Mouse (Mus musculus) kidney, embryonic 14.5 days (tissue): Measurements from ENCODE around the gene Pkp2. TPM values are rescaled to one million over a fixed set of nuclear protein-coding genes. Genes with fewer than 3 reads are reported as not detected.
"Not testable (repeated sequence)": the region's sequence is repeated elsewhere in the genome, so short reads cannot be mapped to it uniquely, and the experiment has no call there.

Source experiments
- ATAC-seq: fragments of 200-750 bp; cut with Nextera tagmentation; 2 replicates; pipeline ENCODE4 v1.8.0; 2017; ENCODE audit warnings: moderate number of reproducible peaks, mild to moderate bottlenecking, moderate TSS enrichment, moderate library complexity; ENCODE audit not compliant: low FRiP score, low TSS enrichment
- H3K27ac ChIP-seq: fragments of 300-500 bp; sonication (generic); 2 replicates; pipeline ENCODE4 v1.5.1; 2014; ENCODE audit warnings: low read depth, mild to moderate bottlenecking, low read length, moderate library complexity, mixed read lengths
- H3K27me3 ChIP-seq: fragments of 300-500 bp; sonication (generic); 2 replicates; pipeline ENCODE4 v1.6.1; 2014; ENCODE audit warnings: mild to moderate bottlenecking, low read length; ENCODE audit not compliant: control insufficient read depth, insufficient read depth
- H3K36me3 ChIP-seq: fragments of 300-500 bp; sonication (generic); 2 replicates; pipeline ENCODE4 v1.6.1; 2014; ENCODE audit warnings: low read length, mixed read lengths; ENCODE audit not compliant: control insufficient read depth, insufficient read depth
- H3K4me1 ChIP-seq: fragments of 300-500 bp; sonication (generic); 2 replicates; pipeline ENCODE4 v1.6.1; 2014; ENCODE audit warnings: low read length, mixed read lengths; ENCODE audit not compliant: control insufficient read depth, insufficient read depth
- H3K4me2 ChIP-seq: fragments of 300-500 bp; sonication (generic); replicated peaks from 2 replicates; pipeline ENCODE4 v1.6.1; 2014; ENCODE audit warnings: low read depth, mild to moderate bottlenecking, low read length
- H3K4me3 ChIP-seq: fragments of 300-500 bp; sonication (generic); 2 replicates; pipeline ENCODE4 v1.5.1; 2014; ENCODE audit warnings: mild to moderate bottlenecking, low read length
- H3K9ac ChIP-seq: fragments of 300-500 bp; sonication (generic); 2 replicates; pipeline ENCODE4 v1.6.1; 2014; ENCODE audit warnings: low read depth, mild to moderate bottlenecking, low read length, moderate library complexity
- H3K9me3 ChIP-seq: fragments of 300-500 bp; sonication (generic); 2 replicates; pipeline ENCODE4 v1.6.1; 2016; ENCODE audit warnings: low read length; ENCODE audit not compliant: control insufficient read depth
- WGBS: fragments of 180-500 bp; shearing (Covaris S2); extraction: QIAGEN DNeasy Blood & Tissue Kit; methylation state at CpG from one replicate; pipeline ENCODE4 v1.1.7; 2014; 5-methylcytosine and 5-hydroxymethylcytosine counted together
- polyA plus RNA-seq: library from polyadenylated mRNA; unstranded; fragments of >200 nt; fragmentation: Nextera tagmentation; extraction: Ambion mirVana; gene quantifications from 2 replicates; pipeline ENCODE4 v1.2.1, GENCODE M21; 2014

The Pkp2 gene
- polyA plus RNA-seq, 1 experiment from 2014 or later: 10.1 TPM

DNA sequence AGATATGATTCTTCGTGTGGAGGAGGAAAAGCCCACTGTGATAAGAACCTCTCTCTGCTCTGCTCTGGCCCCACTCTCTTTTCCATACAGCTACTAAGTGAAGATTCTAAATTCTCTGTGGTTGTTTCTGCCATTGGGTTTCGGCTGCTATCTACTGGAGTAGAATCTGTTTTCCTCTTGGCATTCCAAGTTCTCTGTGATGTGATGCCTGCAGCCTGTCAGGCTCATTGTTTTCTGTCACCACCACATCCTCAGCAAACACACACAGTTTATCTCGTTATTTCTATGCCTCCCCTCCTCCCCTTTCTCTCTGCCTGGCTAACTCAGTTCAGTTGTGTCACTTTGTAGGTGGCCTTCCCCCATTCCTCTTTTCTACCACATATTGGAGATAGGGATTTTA, 6.7 kb downstream of the Pkp2 start:
- no peak for ATAC-seq
- 50% methylated on average over 3 of the region's 3 CpGs for WGBS
- Histone ChIP-seq H3K9me3 (no peaks in the 10 kb centered on the region), H3K4me2 (no peak overlapping the region), H3K4me3 (no peak overlapping the region), H3K36me3 (no peaks in the 10 kb centered on the region), H3K4me1 (peaks cover 19% of the 10 kb centered on the region), H3K27ac (no peak overlapping the region), H3K9ac (no peak overlapping the region), H3K27me3 (0 out of 2 replicates have a peak, but pooled peaks cover 3% of the 10 kb centered on the region)

DNA sequence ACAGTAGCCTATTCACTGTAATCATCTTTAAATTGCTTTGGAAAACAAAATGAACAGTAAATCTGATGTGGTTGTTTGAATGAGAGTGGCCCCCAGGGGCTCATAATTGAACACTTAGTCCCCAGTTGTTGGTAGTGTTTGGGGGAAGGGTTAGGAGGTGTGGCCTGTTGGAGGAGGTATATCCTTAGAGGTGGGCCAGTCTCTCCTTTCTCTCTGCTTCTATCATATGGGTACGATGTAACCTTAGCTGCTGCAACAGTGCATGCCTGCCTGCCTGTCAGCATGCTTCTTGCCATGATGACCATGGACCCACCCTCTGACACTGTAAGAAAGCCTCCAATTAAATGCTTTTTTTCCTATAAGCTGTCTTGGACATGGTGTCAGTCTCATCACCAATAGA, 9.5 kb downstream of the Pkp2 start:
- WGBS: 35% methylated on average over 1 of the region's 1 CpGs
- peak; percentile 41; the same call in 1 of the 2 replicates for ATAC-seq
- no peak overlapping the region for H3K9ac ChIP-seq

DNA sequence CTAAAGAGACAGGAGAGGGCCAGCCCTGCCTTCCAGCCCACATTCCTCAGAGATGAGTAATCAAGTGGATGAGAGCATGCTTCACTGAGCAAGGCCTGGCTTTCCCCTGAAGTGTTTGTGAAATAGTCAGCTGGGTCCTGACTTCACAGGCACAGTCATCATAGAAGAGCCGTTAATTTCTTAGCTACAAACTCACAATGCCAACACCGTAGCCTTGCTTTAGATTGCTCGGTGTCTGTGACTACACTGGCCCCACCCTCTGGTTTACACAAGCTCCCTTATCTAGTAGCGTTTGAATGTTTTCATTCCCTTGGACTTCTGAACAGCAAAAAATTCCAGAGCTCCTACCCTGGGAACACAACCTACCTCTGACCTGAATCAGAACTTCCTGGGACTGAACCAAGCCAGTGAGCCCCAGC, 11.4 kb downstream of the Pkp2 start:
- 22% methylated on average over 4 of the region's 4 CpGs for WGBS
- Histone ChIP-seq H3K36me3 (no peaks in the 10 kb centered on the region), H3K27me3 (no peaks in the 10 kb centered on the region), H3K4me1 (peaks cover 19% of the 10 kb centered on the region), H3K9me3 (no peaks in the 10 kb centered on the region), H3K4me3 (no peak overlapping the region), H3K4me2 (0 out of 2 replicates have a peak overlapping the region, but pooled peaks have one; percentile 2), H3K9ac (no peak overlapping the region), H3K27ac (peak overlapping the region; percentile 65)
- peak; percentile 96 for ATAC-seq

More for the DNA sequence above, 9.5 kb downstream of the Pkp2 start:
- Histone ChIP-seq H3K4me2 (no peak overlapping the region), H3K4me3 (no peak overlapping the region), H3K27ac (no peak overlapping the region), H3K27me3 (no peaks in the 10 kb centered on the region), H3K36me3 (no peaks in the 10 kb centered on the region), H3K9me3 (no peaks in the 10 kb centered on the region), H3K4me1 (peaks cover 19% of the 10 kb centered on the region)

DNA sequence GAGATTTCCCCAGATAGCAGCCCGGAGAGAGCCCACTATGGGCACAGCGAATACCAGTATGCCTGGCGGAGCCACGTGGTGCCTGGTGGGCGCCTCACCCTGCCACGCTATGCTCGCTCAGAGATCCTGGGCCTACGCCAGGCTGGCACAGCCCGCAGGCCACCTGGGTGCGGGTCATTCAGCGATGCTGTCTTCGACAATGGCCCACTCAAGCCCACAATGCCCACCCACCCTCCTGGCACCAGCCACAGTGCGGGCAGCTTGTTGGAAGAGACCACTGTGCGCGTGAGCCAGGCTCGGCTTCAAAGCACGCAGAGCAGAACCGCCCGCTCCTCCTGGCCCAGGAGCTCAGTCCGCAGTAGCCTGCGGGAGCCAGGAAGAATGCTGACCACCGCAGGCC, 12.7 kb downstream of the Pkp2 start:
- Histone ChIP-seq H3K4me2 (no peak overlapping the region), H3K36me3 (no peaks in the 10 kb centered on the region), H3K9ac (no peak overlapping the region), H3K4me3 (no peak overlapping the region), H3K9me3 (no peaks in the 10 kb centered on the region), H3K4me1 (peaks cover 19% of the 10 kb centered on the region), H3K27ac (no peak overlapping the region), H3K27me3 (no peaks in the 10 kb centered on the region)
- 89% methylated on average over 22 of the region's 22 CpGs for WGBS
- ATAC-seq: no peak

DNA sequence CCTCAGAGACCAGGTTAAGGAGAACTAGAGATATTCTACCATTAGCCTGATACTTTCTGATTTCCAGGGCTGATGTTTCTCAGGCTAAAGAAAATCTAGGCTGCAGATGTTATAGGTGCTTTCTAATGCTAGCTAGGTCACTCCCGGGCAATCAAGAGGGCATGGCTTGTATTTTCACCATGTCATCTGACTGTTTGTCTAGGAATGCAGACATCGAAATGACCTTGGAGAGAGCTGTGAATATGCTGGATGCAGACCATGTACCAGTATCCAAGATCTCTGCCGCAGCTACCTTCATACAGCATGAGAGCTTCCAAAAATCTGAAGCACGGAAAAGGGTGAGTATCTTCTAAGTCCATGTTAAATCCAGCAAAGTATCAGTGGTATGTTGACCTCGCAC, 17.3 kb downstream of the Pkp2 start:
- 91% methylated on average over 5 of the region's 5 CpGs for WGBS

DNA sequence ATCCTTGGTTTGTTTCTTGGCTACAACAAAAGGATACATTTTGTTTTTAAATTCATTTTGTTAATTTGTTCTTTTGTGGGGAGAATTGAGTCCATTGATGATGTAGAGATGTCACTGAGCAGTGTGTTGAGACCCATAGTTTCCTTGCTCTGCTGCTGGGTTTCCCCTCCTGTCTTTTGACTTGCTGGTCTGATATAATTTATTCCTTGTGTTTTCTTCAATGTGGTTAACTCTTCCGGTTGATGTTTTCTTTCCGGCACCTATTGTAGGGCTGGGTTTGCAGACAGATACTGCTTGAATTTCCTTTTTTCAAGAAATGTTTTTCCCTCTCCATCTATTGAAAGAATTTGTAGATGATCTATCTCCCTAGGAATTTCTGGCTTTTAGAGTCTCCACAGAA, 20.8 kb downstream of the Pkp2 start:
- 86% methylated on average over 2 of the region's 2 CpGs for whole genome bisulfite sequencing
- no peaks in the 10 kb centered on the region for H3K9me3 ChIP-seq

More for the DNA sequence above, 17.3 kb downstream of the Pkp2 start:
- no peak overlapping the region for H3K27ac ChIP-seq
- no peaks in the 10 kb centered on the region for H3K4me1 ChIP-seq
- no peak overlapping the region for H3K4me3 ChIP-seq
- H3K27me3 ChIP-seq: no peaks in the 10 kb centered on the region
- H3K36me3 ChIP-seq: no peaks in the 10 kb centered on the region
- no peak overlapping the region for H3K9ac ChIP-seq
- no peak overlapping the region for H3K4me2 ChIP-seq
- no peak for ATAC-seq
- H3K9me3 ChIP-seq: no peaks in the 10 kb centered on the region

DNA sequence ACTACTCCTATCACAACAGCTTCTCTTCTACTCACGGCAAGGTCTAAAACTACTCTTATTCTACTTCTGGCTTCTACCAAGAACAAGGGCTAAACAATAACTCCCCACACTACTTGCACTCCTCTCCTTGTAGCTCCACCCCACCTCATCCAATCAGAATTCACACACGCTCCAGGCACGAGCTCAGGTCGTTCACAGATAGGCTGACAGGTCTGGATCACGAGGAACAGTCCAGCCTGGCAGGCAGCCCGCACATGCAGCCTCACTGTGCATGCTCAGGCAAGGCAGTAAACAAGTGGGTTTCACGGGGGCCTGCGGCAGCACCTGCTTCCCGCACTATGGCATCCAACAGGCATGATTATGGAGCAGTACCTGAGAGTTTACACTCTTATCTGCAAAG, 23.6 kb downstream of the Pkp2 start:
- H3K4me2 ChIP-seq, H3K4me1 ChIP-seq, H3K36me3 ChIP-seq, ATAC-seq, H3K9me3 ChIP-seq, H3K4me3 ChIP-seq, H3K27ac ChIP-seq, H3K27me3 ChIP-seq, H3K9ac ChIP-seq: not testable (repeated sequence)
- 87% methylated on average over 9 of the region's 9 CpGs for WGBS

More for the DNA sequence above, 20.8 kb downstream of the Pkp2 start:
- ATAC-seq: no peak
- no peaks in the 10 kb centered on the region for H3K36me3 ChIP-seq
- H3K27me3 ChIP-seq: no peaks in the 10 kb centered on the region
- no peaks in the 10 kb centered on the region for H3K4me1 ChIP-seq
- H3K9ac ChIP-seq: no peak overlapping the region
- H3K4me2 ChIP-seq: no peak overlapping the region
- H3K27ac ChIP-seq: no peak overlapping the region
- H3K4me3 ChIP-seq: no peak overlapping the region

DNA sequence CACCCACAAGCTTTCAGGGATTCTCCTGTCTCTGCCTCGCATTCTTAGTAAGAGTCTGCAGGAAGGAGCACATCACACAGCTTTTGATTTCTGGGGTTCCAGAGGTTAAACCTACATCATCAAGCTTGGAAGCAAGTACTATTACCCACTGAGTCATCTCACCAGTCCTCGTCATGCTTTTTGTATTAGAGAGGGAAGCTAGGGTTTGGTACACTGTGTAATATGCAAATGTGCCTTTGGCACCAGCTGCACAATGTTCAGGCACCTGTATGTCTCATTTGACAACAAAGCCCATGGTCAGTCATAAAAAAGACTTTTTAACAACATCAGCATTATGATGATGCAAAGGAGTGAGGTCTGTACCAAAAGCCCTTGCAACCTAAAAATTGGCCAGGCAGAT, 25.2 kb downstream of the Pkp2 start:
- H3K36me3 ChIP-seq: no peaks in the 10 kb centered on the region
- WGBS: 88% methylated on average over 2 of the region's 2 CpGs
- H3K9ac ChIP-seq: no peak overlapping the region
- H3K27ac ChIP-seq: no peak overlapping the region
- no peaks in the 10 kb centered on the region for H3K4me1 ChIP-seq
- H3K4me2 ChIP-seq: no peak overlapping the region
- H3K27me3 ChIP-seq: no peaks in the 10 kb centered on the region
- H3K9me3 ChIP-seq: no peaks in the 10 kb centered on the region
- ATAC-seq: no peak
- H3K4me3 ChIP-seq: no peak overlapping the region

DNA sequence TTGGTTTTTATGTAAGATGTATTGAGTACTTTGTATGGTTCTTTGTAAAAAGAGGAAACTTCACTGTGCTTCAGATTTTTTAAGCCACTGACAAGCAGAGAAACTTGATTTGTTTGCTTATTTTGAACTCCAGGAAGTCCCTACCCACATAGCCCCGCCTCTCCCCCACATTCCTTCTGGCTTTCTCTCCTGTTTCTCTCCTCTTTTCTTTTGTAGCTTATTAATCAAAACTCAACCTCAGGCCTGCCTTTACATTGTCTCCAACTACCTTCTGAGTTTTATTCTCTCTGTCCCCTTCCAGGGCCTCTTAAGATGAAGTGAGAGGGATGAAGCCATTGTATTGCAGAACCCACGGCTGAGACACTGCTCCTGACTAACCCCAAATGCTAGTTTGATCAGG, 31.6 kb downstream of the Pkp2 start:
- no peaks in the 10 kb centered on the region for H3K27me3 ChIP-seq
- no peak overlapping the region for H3K27ac ChIP-seq
- 47% methylated on average over 2 of the region's 2 CpGs for WGBS
- no peak overlapping the region for H3K9ac ChIP-seq
- no peak; the same call in 1 of the 2 replicates for ATAC-seq
- no peaks in the 10 kb centered on the region for H3K9me3 ChIP-seq
- H3K4me2 ChIP-seq: no peak overlapping the region
- no peak overlapping the region for H3K4me3 ChIP-seq
- no peaks in the 10 kb centered on the region for H3K4me1 ChIP-seq
- H3K36me3 ChIP-seq: no peaks in the 10 kb centered on the region
